Mouse (Mus musculus) kidney, adult 2 months (tissue): ENCODE data around the gene Eps15.

Experiments
- CTCF ChIP-seq: fragments of 200-500 bp; conservative IDR thresholded peaks from 2 replicates; pipeline ENCODE4 v1.5.1; 2011; ENCODE audit warnings: low read depth, mild to moderate bottlenecking, control low read depth, low read length, moderate library complexity, mixed read lengths; ENCODE audit not compliant: insufficient read depth, insufficient read length
- POLR2A ChIP-seq: fragments of 200-500 bp; IDR thresholded peaks from one replicate; pipeline ENCODE4 v1.6.1; 2011; ENCODE audit warnings: low read depth, low read length, control low read depth

DNA sequence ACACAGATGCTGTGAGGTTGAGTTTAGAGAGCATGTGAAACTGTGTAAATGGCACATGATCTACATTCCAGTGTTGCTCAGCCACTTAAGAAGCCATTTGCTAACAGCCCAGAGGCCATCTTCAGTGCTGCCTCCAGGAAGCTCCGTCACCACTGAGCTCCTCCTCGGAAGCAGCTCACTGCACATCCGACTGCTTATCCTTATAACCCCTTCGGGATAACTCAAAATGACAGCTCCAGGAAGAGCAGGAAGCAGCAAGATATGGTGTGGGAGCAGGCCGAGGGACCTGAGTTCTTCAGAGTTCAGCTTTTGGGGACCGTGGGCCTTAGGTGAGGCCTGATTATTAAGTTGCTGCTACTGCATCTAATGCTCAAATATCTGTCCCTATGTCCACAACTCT lies 18.0 kb upstream of the Eps15 start:
- TF ChIP-seq POLR2A = no peak
- TF ChIP-seq CTCF = no peak
